Mouse (Mus musculus) WW6 (cell line): ENCODE data around the gene Nucb1.
"Not testable (repeated sequence)": the region's sequence is repeated elsewhere in the genome, so short reads cannot be mapped to it uniquely, and the experiment has no call there.

Source experiments
- DNase-seq: peaks from one replicate; pipeline ENCODE4 v3.0.0-alpha.2; 2013; ENCODE audit warnings: low read depth, low spot score

The Nucb1 gene

GRCm38 (mm10) chr7:45488293-45489204, 21.7 kb downstream of the Nucb1 start, which contains the start of gene Dhdh:
Gene Dhdh (minus strand): TSS chr7:45488805.
- DNase-seq, result no peak

- no peak for DNase-seq
Observed at GRCm38 (mm10) chr7:45487861-45488292, 22.3 kb downstream of the Nucb1 start.

DNA sequence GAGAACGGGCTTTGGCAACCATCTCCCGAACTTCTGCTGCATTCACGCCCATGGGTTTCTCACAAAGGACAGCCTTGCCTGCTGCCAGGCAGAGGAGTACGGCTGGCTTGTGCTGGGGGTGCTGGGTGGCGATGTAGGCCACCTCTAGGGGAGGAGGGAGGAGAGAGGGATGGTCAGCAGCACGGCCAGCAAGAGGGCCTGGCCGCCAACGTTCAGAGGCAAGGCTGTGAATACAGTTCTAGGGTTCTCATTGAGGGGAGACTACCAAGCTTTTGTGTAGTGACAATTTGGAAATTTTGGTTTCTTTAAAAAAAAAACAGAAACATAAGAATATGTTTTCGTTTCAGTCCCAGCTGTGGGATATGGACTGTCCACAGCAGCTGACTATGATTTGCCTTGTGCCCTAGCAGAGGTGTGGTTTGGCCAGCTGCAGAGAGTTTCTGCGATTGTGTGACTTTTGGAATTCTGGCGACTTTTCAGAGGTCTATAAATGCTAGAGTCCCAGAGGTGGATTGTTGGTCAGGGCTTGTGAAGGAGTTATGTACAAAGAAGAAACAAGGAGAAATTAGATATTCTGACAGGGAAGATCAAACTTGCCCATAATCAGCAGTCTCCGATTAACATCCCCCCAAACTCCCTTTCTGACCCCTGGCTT, 23.3 kb downstream of the Nucb1 start, which contains the start of gene Gm45808:
Gene Gm45808 (minus strand): TSS at position 51 of the 655 bp plus-strand sequence.
- DNase-seq, result no peak

GRCm38 (mm10) chr7:45486158-45486557, 24.0 kb downstream of the Nucb1 start:
- DNase-seq, result no peak

GRCm38 (mm10) chr7:45484985-45485384, 25.2 kb downstream of the Nucb1 start:
- DNase-seq, result not testable (repeated sequence)

DNA sequence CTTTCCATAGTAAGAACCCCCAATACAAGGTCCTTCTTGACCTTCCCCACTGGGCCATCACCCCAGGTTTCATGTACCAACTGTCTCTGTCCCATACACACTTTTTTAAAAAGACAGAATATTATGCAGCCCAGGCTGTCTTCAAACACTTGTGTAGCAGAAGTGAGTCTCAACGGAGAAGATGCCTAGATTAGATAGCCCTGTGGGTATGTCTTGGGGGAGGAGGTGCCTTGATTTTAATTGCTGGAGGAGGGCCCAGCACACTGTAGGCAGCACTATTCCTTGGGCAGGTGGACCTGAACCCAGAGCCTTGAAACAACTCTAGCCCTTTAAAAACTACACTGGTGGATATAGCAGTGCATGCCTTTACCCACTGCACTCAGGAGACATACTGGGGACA, 28.0 kb downstream of the Nucb1 start:
- no peak for DNase-seq

GRCm38 (mm10) chr7:45481374-45481927, 28.8 kb downstream of the Nucb1 start, which contains the start of gene Tulp2:
Gene Tulp2 (plus strand): TSS chr7:45481877.
- DNase-seq, result no peak

DNA sequence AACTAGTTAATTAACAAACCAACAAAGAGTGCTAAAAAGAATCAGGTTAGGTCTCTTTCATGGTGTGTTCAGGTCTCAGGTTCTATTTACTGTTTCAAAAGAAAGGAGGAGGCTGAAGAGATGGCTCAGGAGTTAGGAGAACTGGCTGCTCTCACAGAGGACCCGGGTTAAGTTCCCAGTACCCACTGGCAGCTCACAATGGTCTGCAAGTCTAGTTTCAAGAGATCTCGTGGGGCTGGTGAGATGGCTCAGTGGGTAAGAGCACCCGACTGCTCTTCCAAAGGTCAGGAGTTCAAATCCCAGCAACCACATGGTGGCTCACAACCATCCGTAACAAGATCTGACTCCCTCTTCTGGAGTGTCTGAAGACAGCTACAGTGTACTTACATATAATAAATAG, 29.9 kb downstream of the Nucb1 start:
- DNase-seq, result not testable (repeated sequence)

- DNase-seq, result no peak
Observed at GRCm38 (mm10) chr7:45478774-45479173, 31.4 kb downstream of the Nucb1 start.

- no peak for DNase-seq
Observed at GRCm38 (mm10) chr7:45477003-45477402, 33.2 kb downstream of the Nucb1 start.

- DNase-seq, result no peak
Observed at GRCm38 (mm10) chr7:45476453-45476852, 33.8 kb downstream of the Nucb1 start.

DNA sequence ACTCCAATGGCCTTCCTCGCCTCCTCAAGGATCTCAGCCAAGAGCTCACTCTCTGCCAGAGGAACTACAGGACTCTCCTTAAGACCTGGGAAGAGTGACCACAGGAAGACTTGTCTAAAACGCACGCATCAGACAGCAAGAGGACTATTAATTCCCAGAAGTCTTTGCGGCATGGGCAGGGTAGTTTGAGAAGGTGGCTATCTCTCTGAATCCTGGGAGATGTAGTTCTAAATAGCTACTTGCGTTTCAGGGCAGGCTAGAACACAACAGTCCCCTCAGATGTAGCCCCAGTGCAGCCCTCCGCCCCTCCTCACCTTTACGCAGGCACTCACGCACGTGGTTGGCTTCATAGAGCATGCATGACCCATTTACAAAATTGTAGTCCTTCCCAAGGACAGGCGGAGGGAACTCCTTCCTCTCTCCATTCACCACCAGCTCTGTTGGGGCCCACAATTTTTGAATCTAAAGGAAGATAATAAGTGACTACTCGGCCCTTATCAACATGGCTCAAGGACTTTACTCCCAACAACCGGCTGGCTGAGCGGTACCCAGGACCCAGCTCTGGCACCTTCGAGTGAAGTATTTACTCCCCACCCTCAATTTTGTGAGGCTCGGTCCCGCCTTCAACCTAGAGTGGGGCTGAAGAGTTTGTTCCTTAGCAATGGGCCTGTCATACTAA, 34.8 kb downstream of the Nucb1 start:
- DNase-seq, result no peak

DNA sequence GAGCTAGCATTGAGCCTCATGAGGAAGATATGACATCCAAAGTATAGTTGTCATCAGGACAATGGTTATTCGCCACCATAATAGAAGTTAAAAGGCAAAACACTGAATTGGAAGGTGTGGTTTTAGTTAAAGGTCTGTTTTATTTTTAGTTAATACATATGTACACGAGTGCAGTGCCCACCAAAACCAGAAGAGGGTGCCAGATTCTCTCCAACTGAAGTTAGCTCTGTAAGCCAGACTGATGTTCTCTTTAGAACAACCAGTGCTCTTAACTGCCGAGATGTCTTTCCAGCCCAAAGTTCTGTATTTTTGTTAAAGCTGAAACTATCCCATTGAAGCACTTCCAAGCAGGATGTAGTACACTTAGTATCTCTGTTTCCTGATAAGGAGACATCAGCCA, 39.3 kb downstream of the Nucb1 start:
- DNase-seq, result no peak

GRCm38 (mm10) chr7:45467090-45467670, 43.0 kb downstream of the Nucb1 start:
- no peak for DNase-seq

DNA sequence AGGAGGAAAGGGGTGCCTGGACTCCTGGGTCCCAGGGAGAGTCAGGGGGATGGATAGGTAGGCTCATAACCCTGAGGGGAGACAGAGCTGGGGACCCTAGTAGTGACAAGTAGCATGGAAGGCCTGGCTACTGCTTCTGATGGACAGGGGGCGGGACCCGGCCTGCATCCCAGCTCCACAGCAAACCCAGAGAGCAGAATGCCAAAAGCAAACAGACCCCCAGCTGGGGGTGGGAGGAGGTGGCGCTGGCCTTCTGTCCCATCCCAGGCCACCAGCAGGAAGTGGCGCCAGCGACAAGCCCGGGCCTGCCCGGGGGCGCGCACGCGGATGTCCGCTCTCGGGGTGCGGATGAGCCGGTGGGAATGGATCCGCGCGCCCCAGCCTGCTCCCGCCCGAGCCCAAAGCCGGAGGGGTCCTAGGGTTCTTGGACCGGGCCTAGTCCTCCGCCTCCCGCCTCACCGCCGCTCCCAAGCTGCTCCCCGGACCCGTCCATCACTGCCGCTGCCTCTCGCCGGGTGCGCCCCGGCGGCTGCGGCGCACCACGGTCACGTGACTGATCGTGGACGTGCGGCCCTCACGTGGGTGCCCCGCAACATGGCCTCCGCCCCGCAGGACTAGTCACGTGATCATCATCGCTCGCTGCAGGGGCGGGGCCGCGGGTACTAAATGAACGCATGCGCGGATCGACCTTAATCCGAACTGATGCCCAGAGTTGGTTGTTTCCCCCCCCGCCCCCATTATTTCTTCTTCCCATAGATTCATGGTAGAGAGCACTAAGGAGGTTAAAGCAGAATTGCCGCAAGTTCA, 43.7 kb downstream of the Nucb1 start, which contains the start of gene Bax:
Gene Bax (minus strand): TSS at position 616 of the 807 bp plus-strand sequence.
- peak; percentile 82 for DNase-seq

- no peak for DNase-seq
Observed at GRCm38 (mm10) chr7:45465549-45465948, 44.7 kb downstream of the Nucb1 start.

- DNase-seq, result no peak
Observed at GRCm38 (mm10) chr7:45465112-45465511, 45.1 kb downstream of the Nucb1 start.

GRCm38 (mm10) chr7:45463987-45464778, 46.0 kb downstream of the Nucb1 start:
- no peak for DNase-seq

DNA sequence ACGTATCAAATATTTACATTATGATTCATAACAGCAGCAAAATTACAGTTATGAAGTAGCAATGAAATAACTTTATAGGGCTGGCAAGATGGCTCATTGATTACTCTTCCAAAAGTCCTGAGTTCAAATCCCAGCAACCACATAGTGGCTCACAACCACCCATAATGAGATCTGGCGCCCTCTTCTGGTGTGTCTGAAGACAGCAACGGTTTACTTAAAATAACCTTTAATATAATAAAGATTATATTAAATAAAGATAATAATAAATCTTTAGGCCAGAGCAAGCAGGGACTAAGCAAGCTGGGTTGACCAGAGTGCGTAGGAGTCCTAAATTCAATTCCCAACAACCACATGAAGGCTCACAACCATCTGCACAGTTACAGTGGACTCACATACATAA, 47.3 kb downstream of the Nucb1 start:
- DNase-seq, result not testable (repeated sequence)
